Mouse (Mus musculus): ENCODE results near the gene Aprt. TPM values are rescaled to one million over a fixed set of nuclear protein-coding genes. Genes with fewer than 3 reads are reported as not detected.

Gene Aprt
- polyA plus RNA-seq, 1 experiment from 2014 or later, result 436 TPM

DNA sequence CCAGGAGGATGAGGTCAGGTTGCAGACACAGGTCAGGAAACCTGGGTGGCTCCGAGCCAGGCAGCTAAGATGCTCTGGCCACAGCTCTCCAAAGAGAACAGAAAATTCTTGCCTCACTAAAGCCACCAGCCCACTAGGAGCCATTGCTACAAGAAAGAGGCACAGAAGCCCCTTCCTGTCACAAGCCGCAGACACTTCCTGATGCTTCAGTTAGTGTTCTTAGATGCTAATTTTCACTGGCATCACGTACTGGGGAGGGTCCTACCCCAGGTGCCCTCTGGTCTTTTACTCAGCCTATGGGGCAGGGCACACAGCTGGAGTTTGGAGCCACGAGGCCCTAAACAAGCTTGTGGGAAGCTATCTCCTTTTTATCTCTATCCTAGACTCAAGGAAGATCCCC, 19.3 kb upstream of the Aprt start:
- WGBS, result 57% methylated on average over 4 of the region's 4 CpGs
- no peak overlapping the region for H3K27ac ChIP-seq (ENCODE audit: low read length)
- no peaks in the 10 kb centered on the region; the same call in 1 of the 2 replicates for H3K36me3 ChIP-seq (ENCODE audit: control insufficient read depth, insufficient read depth, low read length)
- no peak overlapping the region for H3K9ac ChIP-seq (replicated peaks; ENCODE audit: low read depth, low read length)
- H3K4me3 ChIP-seq (ENCODE audit: low read depth, low read length), result no peak overlapping the region
- H3K4me2 ChIP-seq (replicated peaks; ENCODE audit: low read depth, low read length), result no peak overlapping the region
- no peaks in the 10 kb centered on the region for H3K27me3 ChIP-seq (ENCODE audit: control insufficient read depth, insufficient read depth, low read length)
- H3K9me3 ChIP-seq (ENCODE audit: control insufficient read depth, low read depth, low read length), result no peaks in the 10 kb centered on the region
- ATAC-seq (ENCODE audit: insufficient number of reproducible peaks, insufficient read depth, low FRiP score, low read depth), result no peak
- H3K4me1 ChIP-seq (ENCODE audit: control insufficient read depth, insufficient read depth, low read length), result no peaks in the 10 kb centered on the region

DNA sequence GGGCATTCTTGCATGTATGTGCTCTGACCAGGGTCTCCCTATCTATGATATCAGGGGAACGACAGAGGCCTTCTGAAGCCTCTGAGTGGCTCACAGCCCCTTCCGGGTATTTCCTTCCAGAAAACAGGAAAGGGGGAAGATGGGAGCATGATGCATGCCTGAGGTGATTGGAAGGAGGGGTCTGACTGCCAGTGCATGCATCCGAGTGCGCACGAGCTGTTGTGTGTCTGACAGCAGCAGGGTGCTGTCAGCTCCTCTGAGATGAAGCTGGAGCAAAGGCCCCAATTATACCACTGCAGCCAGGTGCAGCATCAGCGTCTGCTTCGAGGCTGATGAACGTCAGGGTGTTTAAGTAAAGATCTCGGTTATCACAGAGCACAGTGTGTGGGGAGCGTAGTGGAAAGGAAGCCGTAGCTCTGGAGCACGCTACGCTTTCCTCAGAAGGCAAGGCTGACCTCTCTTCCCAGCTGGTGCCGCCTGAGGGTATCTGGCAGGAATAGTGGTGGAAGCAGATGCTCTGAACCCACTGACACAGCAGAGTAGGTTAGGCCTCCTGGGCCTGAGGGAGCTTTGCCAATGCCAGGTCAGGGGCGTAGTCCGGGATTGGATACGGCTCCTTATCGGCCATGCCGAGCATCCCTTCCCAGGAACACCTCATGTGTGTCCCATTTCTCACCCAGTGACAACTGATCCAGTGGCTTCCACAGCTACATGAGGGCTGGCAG, 17.2 kb upstream of the Aprt start:
- Histone ChIP-seq H3K9me3 (ENCODE audit: control insufficient read depth, low read depth, low read length) (no peaks in the 10 kb centered on the region), H3K27ac (ENCODE audit: low read length) (no peak overlapping the region), H3K4me3 (ENCODE audit: low read depth, low read length) (no peak overlapping the region), H3K27me3 (ENCODE audit: control insufficient read depth, insufficient read depth, low read length) (no peaks in the 10 kb centered on the region), H3K4me2 (replicated peaks; ENCODE audit: low read depth, low read length) (no peak overlapping the region), H3K4me1 (ENCODE audit: control insufficient read depth, insufficient read depth, low read length) (no peaks in the 10 kb centered on the region), H3K36me3 (ENCODE audit: control insufficient read depth, insufficient read depth, low read length) (no peaks in the 10 kb centered on the region), H3K9ac (replicated peaks; ENCODE audit: low read depth, low read length) (no peak overlapping the region)
- no peak for ATAC-seq (ENCODE audit: insufficient number of reproducible peaks, insufficient read depth, low FRiP score, low read depth)
- 76% methylated on average over 19 of the region's 19 CpGs for WGBS

DNA sequence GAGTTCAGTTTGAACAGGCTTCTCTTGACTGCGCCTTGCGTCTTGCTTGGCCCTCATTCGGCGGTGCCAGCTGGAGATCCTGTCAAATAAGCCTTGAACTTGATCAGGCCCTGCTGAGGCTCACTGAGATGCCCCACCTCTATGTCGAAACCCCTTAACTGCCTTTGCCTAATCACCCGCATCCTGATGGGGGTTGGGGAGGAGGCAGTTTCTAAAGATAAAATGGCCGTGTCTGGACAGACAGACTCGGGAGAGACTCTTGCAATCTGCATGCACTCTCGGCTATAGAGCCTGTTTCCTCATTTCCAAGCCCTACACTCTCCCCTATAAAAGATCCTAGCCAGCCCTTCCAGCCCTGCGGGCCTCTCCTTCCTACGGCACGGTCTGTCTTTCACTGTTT, 16.5 kb upstream of the Aprt start:
- Histone ChIP-seq H3K36me3 (ENCODE audit: control insufficient read depth, insufficient read depth, low read length) (no peaks in the 10 kb centered on the region), H3K27ac (ENCODE audit: low read length) (no peak overlapping the region), H3K4me1 (ENCODE audit: control insufficient read depth, insufficient read depth, low read length) (no peaks in the 10 kb centered on the region), H3K9me3 (ENCODE audit: control insufficient read depth, low read depth, low read length) (no peaks in the 10 kb centered on the region), H3K4me3 (ENCODE audit: low read depth, low read length) (no peak overlapping the region), H3K9ac (replicated peaks; ENCODE audit: low read depth, low read length) (no peak overlapping the region), H3K4me2 (replicated peaks; ENCODE audit: low read depth, low read length) (no peak overlapping the region), H3K27me3 (ENCODE audit: control insufficient read depth, insufficient read depth, low read length) (no peaks in the 10 kb centered on the region)
- 62% methylated on average over 12 of the region's 12 CpGs for WGBS
- no peak for ATAC-seq (ENCODE audit: insufficient number of reproducible peaks, insufficient read depth, low FRiP score, low read depth)

DNA sequence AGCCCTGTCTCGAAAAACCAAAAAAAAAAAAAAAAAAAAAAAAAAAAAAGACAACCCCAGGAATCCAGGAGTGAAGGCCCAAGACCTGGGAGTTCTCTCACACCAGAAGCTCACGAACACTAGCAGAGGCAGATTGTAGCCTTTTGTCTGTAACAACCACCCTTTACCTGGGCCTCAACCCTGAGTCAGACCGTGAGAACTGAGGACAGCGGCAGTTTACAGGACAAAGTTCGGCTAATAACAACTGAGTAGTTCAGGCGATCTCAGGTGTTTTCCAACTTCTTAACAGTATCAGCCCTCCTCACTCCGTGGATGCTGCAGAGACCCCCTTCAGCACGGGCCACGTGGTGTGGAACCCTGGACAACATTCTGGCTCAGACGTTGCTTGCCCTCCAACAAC, 10.0 kb upstream of the Aprt start:
- no peak overlapping the region for H3K27ac ChIP-seq (ENCODE audit: low read length)
- no peaks in the 10 kb centered on the region for H3K27me3 ChIP-seq (ENCODE audit: control insufficient read depth, insufficient read depth, low read length)
- H3K4me1 ChIP-seq (ENCODE audit: control insufficient read depth, insufficient read depth, low read length), result no peaks in the 10 kb centered on the region
- no peak overlapping the region for H3K4me2 ChIP-seq (replicated peaks; ENCODE audit: low read depth, low read length)
- H3K9ac ChIP-seq (replicated peaks; ENCODE audit: low read depth, low read length), result no peak overlapping the region
- 75% methylated on average over 10 of the region's 10 CpGs for WGBS
- no peaks in the 10 kb centered on the region for H3K36me3 ChIP-seq (ENCODE audit: control insufficient read depth, insufficient read depth, low read length)
- ATAC-seq (ENCODE audit: insufficient number of reproducible peaks, insufficient read depth, low FRiP score, low read depth), result no peak
- no peak overlapping the region for H3K4me3 ChIP-seq (ENCODE audit: low read depth, low read length)
- no peaks in the 10 kb centered on the region for H3K9me3 ChIP-seq (ENCODE audit: control insufficient read depth, low read depth, low read length)

DNA sequence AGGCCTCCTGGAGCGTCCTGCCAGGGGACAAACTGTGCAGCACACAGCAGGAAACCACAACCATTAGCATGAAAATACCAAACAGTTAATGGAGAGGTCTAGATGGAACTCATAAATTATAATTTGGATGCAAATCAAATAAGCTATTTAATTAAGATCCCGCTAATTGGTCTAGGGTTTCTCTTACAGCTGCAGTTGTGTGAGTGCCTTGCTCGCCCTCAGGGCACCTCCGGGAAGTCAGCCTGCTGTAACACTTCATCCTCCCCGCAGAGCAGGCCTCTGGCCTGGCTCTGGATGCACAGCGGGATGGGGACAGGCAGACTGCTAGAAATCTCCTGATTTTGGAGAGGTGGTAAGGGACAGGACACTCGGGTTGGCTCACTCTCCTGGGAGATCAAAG, 9.5 kb upstream of the Aprt start:
- WGBS, result 76% methylated on average over 7 of the region's 7 CpGs
- H3K9ac ChIP-seq (replicated peaks; ENCODE audit: low read depth, low read length), result no peak overlapping the region
- H3K36me3 ChIP-seq (ENCODE audit: control insufficient read depth, insufficient read depth, low read length), result no peaks in the 10 kb centered on the region
- H3K27ac ChIP-seq (ENCODE audit: low read length), result no peak overlapping the region
- no peak for ATAC-seq (ENCODE audit: insufficient number of reproducible peaks, insufficient read depth, low FRiP score, low read depth)
- H3K27me3 ChIP-seq (ENCODE audit: control insufficient read depth, insufficient read depth, low read length), result no peaks in the 10 kb centered on the region
- H3K4me1 ChIP-seq (ENCODE audit: control insufficient read depth, insufficient read depth, low read length), result peaks cover 1% of the 10 kb centered on the region; the same call in 1 of the 2 replicates
- H3K9me3 ChIP-seq (ENCODE audit: control insufficient read depth, low read depth, low read length), result no peaks in the 10 kb centered on the region
- no peak overlapping the region for H3K4me2 ChIP-seq (replicated peaks; ENCODE audit: low read depth, low read length)
- no peak overlapping the region for H3K4me3 ChIP-seq (ENCODE audit: low read depth, low read length)

DNA sequence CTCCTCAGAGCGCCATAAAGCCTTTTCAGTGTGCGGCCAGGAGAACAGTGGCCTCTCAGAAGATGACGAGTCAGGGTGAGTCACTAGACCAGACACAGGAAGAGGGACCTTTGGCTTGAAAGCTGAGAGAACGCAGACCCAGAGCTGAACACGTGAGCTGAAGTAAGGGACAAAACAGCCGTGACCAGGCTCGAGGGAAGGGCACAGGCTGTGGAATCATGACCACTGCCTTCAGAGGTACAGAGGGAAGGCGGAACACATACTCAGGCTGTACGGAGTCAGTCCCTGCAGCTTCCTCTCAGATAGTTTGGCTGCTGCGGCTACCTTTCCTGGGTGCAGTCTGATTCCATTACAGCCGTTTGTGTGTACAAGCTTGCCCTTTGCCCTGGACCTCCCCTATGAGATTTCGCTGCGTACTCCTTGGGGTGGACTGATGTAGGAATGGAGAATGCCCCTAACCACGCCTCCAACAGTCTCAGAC, 8.7 kb upstream of the Aprt start:
- Histone ChIP-seq H3K4me2 (replicated peaks; ENCODE audit: low read depth, low read length) (no peak overlapping the region), H3K4me1 (ENCODE audit: control insufficient read depth, insufficient read depth, low read length) (peaks cover 4% of the 10 kb centered on the region; the same call in 1 of the 2 replicates), H3K36me3 (ENCODE audit: control insufficient read depth, insufficient read depth, low read length) (no peaks in the 10 kb centered on the region), H3K27ac (ENCODE audit: low read length) (no peak overlapping the region), H3K27me3 (ENCODE audit: control insufficient read depth, insufficient read depth, low read length) (no peaks in the 10 kb centered on the region), H3K9ac (replicated peaks; ENCODE audit: low read depth, low read length) (no peak overlapping the region), H3K9me3 (ENCODE audit: control insufficient read depth, low read depth, low read length) (no peaks in the 10 kb centered on the region), H3K4me3 (ENCODE audit: low read depth, low read length) (no peak overlapping the region)
- no peak for ATAC-seq (ENCODE audit: insufficient number of reproducible peaks, insufficient read depth, low FRiP score, low read depth)
- 40% methylated on average over 14 of the region's 14 CpGs for WGBS

DNA sequence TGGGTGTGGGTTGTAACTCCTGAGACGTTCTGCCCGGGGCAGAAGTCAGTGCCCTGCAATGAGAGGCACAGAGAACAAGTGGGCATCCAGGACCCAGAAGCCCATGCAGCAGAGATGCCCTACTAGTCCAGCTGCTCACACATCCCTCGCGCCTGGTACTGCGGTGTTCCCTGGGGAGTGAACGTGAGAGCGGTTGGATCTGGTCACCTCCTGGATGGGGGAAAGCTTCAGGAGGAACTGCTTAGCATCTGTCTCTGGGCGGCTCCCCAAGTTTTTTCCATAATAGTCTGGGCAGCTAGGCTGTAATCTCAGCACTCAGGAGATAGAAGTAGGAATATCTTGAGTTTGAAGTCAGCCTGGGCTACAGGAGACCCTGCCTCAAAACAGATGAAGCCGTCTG, 8.3 kb upstream of the Aprt start:
- H3K27me3 ChIP-seq (ENCODE audit: control insufficient read depth, insufficient read depth, low read length), result no peaks in the 10 kb centered on the region
- no peak overlapping the region for H3K9ac ChIP-seq (replicated peaks; ENCODE audit: low read depth, low read length)
- WGBS, result 83% methylated on average over 9 of the region's 9 CpGs
- peaks cover 4% of the 10 kb centered on the region; the same call in 1 of the 2 replicates for H3K4me1 ChIP-seq (ENCODE audit: control insufficient read depth, insufficient read depth, low read length)
- no peaks in the 10 kb centered on the region for H3K9me3 ChIP-seq (ENCODE audit: control insufficient read depth, low read depth, low read length)
- no peak overlapping the region for H3K4me3 ChIP-seq (ENCODE audit: low read depth, low read length)
- no peak for ATAC-seq (ENCODE audit: insufficient number of reproducible peaks, insufficient read depth, low FRiP score, low read depth)
- no peaks in the 10 kb centered on the region for H3K36me3 ChIP-seq (ENCODE audit: control insufficient read depth, insufficient read depth, low read length)
- no peak overlapping the region for H3K4me2 ChIP-seq (replicated peaks; ENCODE audit: low read depth, low read length)
- H3K27ac ChIP-seq (ENCODE audit: low read length), result no peak overlapping the region

DNA sequence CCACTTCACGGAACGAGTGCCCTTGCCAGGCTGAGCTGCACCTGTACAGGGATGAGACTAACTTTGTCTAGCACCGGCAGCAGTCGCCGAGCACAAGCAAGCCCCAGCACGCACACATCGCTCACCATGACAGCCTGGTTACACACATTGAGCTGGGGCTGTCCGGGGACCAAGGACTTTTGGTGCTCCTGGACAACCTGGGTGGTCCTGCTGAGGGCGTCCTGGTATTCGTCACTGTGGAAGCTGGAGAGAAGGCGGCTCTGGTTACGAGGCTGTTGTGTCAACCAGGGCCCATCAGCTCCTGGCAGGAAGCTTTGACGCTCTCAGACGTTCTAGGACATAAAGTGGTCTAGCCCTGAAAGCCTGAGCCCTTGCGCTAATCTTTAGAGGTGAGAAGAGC, 4.2 kb upstream of the Aprt start:
- H3K9ac ChIP-seq (replicated peaks; ENCODE audit: low read depth, low read length), result no peak overlapping the region
- no peak overlapping the region for H3K4me2 ChIP-seq (replicated peaks; ENCODE audit: low read depth, low read length)
- no peaks in the 10 kb centered on the region for H3K27me3 ChIP-seq (ENCODE audit: control insufficient read depth, insufficient read depth, low read length)
- ATAC-seq (ENCODE audit: insufficient number of reproducible peaks, insufficient read depth, low FRiP score, low read depth), result no peak
- H3K27ac ChIP-seq (ENCODE audit: low read length), result no peak overlapping the region
- H3K4me3 ChIP-seq (ENCODE audit: low read depth, low read length), result no peak overlapping the region
- peaks cover 22% of the 10 kb centered on the region for H3K4me1 ChIP-seq (ENCODE audit: control insufficient read depth, insufficient read depth, low read length)
- no peaks in the 10 kb centered on the region for H3K36me3 ChIP-seq (ENCODE audit: control insufficient read depth, insufficient read depth, low read length)
- no peaks in the 10 kb centered on the region for H3K9me3 ChIP-seq (ENCODE audit: control insufficient read depth, low read depth, low read length)
- WGBS, result 23% methylated on average over 13 of the region's 15 CpGs

DNA sequence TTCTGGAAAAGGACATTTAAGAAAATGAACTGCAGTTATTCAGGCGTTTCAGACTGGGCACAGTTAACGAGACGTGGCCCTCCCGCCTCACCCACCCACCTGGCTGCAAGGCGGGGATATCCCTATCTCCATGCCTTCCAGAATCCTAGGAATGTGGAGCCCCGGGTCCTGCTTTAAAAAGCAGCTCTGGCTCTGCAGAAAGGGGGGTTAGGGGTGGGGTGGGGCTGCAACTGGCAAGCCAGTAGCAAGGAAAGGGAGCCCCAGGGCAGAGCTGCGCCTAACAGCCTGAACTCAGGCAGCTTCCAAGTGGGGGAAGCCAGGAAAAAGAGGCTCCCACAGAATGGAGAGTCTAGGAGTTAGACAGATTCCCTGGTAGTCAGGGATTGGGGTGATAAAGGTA, 2.5 kb upstream of the Aprt start:
- WGBS, result 27% methylated on average over 7 of the region's 7 CpGs
- no peak overlapping the region for H3K4me2 ChIP-seq (replicated peaks; ENCODE audit: low read depth, low read length)

More for the DNA sequence above, 2.5 kb upstream of the Aprt start:
- H3K4me1 ChIP-seq (ENCODE audit: control insufficient read depth, insufficient read depth, low read length), result peaks cover 36% of the 10 kb centered on the region
- no peaks in the 10 kb centered on the region for H3K27me3 ChIP-seq (ENCODE audit: control insufficient read depth, insufficient read depth, low read length)
- ATAC-seq (ENCODE audit: insufficient number of reproducible peaks, insufficient read depth, low FRiP score, low read depth), result no peak; the same call in 1 of the 2 replicates
- H3K27ac ChIP-seq (ENCODE audit: low read length), result no peak overlapping the region
- peaks cover 5% of the 10 kb centered on the region; the same call in 1 of the 2 replicates for H3K36me3 ChIP-seq (ENCODE audit: control insufficient read depth, insufficient read depth, low read length)
- H3K4me3 ChIP-seq (ENCODE audit: low read depth, low read length), result no peak overlapping the region
- no peaks in the 10 kb centered on the region for H3K9me3 ChIP-seq (ENCODE audit: control insufficient read depth, low read depth, low read length)
- H3K9ac ChIP-seq (replicated peaks; ENCODE audit: low read depth, low read length), result no peak overlapping the region

Data from stomach, embryonic 14.5 days (tissue).